Mouse (Mus musculus) neural tube, embryonic 11.5 days (tissue): Measurements from ENCODE around the gene Cbx1. TPM values are rescaled to one million over a fixed set of nuclear protein-coding genes. Genes with fewer than 3 reads are reported as not detected.

Experiments used
- ATAC-seq: fragments of 200-750 bp; cut with Nextera tagmentation; 2 replicates; pipeline ENCODE4 v1.8.0; 2017; ENCODE audit warnings: moderate number of reproducible peaks, mild to moderate bottlenecking, moderate TSS enrichment, moderate library complexity; ENCODE audit not compliant: insufficient read depth, low FRiP score, low TSS enrichment
- DNase-seq: peaks from one replicate; pipeline ENCODE4 v3.0.0-alpha.2; 2015; ENCODE audit warnings: low spot score
- H3K27ac ChIP-seq: fragments of 300-500 bp; sonication (generic); 2 replicates; pipeline ENCODE4 v1.5.1; 2014; ENCODE audit warnings: low read depth, mild to moderate bottlenecking, low read length
- H3K27me3 ChIP-seq: fragments of 300-500 bp; sonication (generic); 2 replicates; pipeline ENCODE4 v1.6.1; 2014; ENCODE audit warnings: mild to moderate bottlenecking, low read length, mixed read lengths; ENCODE audit not compliant: control insufficient read depth, insufficient read depth
- H3K36me3 ChIP-seq: fragments of 300-500 bp; sonication (generic); 2 replicates; pipeline ENCODE4 v1.6.1; 2014; ENCODE audit warnings: mild to moderate bottlenecking, low read length, moderate library complexity, mixed read lengths; ENCODE audit not compliant: control insufficient read depth, insufficient read depth
- H3K4me1 ChIP-seq: fragments of 300-500 bp; sonication (generic); 2 replicates; pipeline ENCODE4 v1.6.1; 2014; ENCODE audit warnings: low read length, mixed read lengths; ENCODE audit not compliant: control insufficient read depth, insufficient read depth
- H3K4me2 ChIP-seq: fragments of 300-500 bp; sonication (generic); 2 replicates; pipeline ENCODE4 v1.6.1; 2014; ENCODE audit warnings: low read depth, mild to moderate bottlenecking, moderate library complexity
- H3K4me3 ChIP-seq: fragments of 300-500 bp; sonication (generic); 2 replicates; pipeline ENCODE4 v1.5.1; 2014; ENCODE audit warnings: low read depth, low read length
- H3K9ac ChIP-seq: fragments of 300-500 bp; sonication (generic); 2 replicates; pipeline ENCODE4 v1.6.1; 2014; ENCODE audit warnings: mild to moderate bottlenecking, low read length
- H3K9me3 ChIP-seq: fragments of 300-500 bp; sonication (generic); 2 replicates; pipeline ENCODE4 v1.6.1; 2016; ENCODE audit warnings: low read length; ENCODE audit not compliant: control insufficient read depth
- WGBS: fragments of 180-500 bp; shearing (Covaris S2); extraction: QIAGEN DNeasy Blood & Tissue Kit; methylation state at CpG from one replicate; pipeline ENCODE4 v1.1.7; 2014; 5-methylcytosine and 5-hydroxymethylcytosine counted together
- polyA plus RNA-seq: library from polyadenylated mRNA; unstranded; fragments of >200 nt; fragmentation: Nextera tagmentation; extraction: Ambion mirVana; gene quantifications from 2 replicates; pipeline ENCODE4 v1.2.1, GENCODE M21; 2014

The Cbx1 gene
- polyA plus RNA-seq, 1 experiment from 2014 or later: 133 TPM

GRCm38 (mm10) chr11:96768240-96768639 lies 20.7 kb upstream of the Cbx1 start:
- Histone ChIP-seq H3K27me3 (no peaks in the 10 kb centered on the region), H3K36me3 (peaks cover 19% of the 10 kb centered on the region), H3K4me1 (peaks cover 20% of the 10 kb centered on the region), H3K4me2 (no peak overlapping the region), H3K9ac (no peak overlapping the region), H3K4me3 (no peak overlapping the region), H3K27ac (peak overlapping the region; percentile 35), H3K9me3 (no peaks in the 10 kb centered on the region)
- DNase-seq (no peak), ATAC-seq (no peak)
- WGBS: 67% methylated on average over 9 of the region's 9 CpGs

- no peak overlapping the region for H3K27ac ChIP-seq
- no peak overlapping the region for H3K4me2 ChIP-seq
- no peak for DNase-seq
- no peak for ATAC-seq
- no peaks in the 10 kb centered on the region for H3K27me3 ChIP-seq
- no peak overlapping the region for H3K9ac ChIP-seq
- peaks cover 13% of the 10 kb centered on the region for H3K4me1 ChIP-seq
- no peak overlapping the region for H3K4me3 ChIP-seq
- 97% methylated on average over 9 of the region's 9 CpGs for WGBS
- no peaks in the 10 kb centered on the region for H3K9me3 ChIP-seq
- H3K36me3 ChIP-seq: peaks cover 20% of the 10 kb centered on the region
These were observed 17.5 kb upstream of the Cbx1 start for GRCm38 (mm10) chr11:96771274-96771975.

- ATAC-seq: no peak
- H3K9me3 ChIP-seq: no peaks in the 10 kb centered on the region
- no peak overlapping the region for H3K4me3 ChIP-seq
- H3K9ac ChIP-seq: no peak overlapping the region
- H3K27ac ChIP-seq: no peak overlapping the region
- WGBS: 93% methylated on average over 9 of the region's 9 CpGs
- peaks cover 10% of the 10 kb centered on the region for H3K4me1 ChIP-seq
- H3K4me2 ChIP-seq: no peak overlapping the region
- H3K27me3 ChIP-seq: no peaks in the 10 kb centered on the region
- H3K36me3 ChIP-seq: peaks cover 20% of the 10 kb centered on the region
- no peak for DNase-seq
These were observed 16.5 kb upstream of the Cbx1 start for GRCm38 (mm10) chr11:96772413-96772812.

- Histone ChIP-seq H3K9me3 (no peaks in the 10 kb centered on the region), H3K4me3 (no peak overlapping the region), H3K27ac (no peak overlapping the region), H3K4me1 (peaks cover 7% of the 10 kb centered on the region), H3K27me3 (no peaks in the 10 kb centered on the region), H3K4me2 (no peak overlapping the region), H3K36me3 (peaks cover 13% of the 10 kb centered on the region), H3K9ac (no peak overlapping the region)
- 88% methylated on average over 3 of the region's 3 CpGs for WGBS
- ATAC-seq: no peak
- no peak for DNase-seq
These were observed 14.4 kb upstream of the Cbx1 start for GRCm38 (mm10) chr11:96774536-96774935.

DNA sequence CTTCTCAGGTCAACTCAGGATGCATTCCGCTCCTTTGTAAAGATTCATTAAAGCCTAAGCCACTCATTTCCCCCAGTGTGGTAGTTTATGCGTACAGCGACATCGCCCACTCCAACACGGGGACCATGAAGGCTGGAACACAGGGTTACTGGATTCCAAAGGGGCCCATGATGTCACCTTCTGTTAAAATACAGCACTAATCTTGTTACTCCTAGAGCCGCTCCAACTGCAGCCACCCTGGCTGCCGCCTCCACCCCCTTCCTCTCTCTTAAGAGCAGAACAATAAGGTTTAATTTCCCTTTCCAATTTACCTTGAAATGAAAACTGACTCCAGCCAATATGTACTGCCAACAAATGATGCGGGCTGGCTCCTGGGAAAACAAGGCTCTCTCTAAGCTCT lies 13.9 kb upstream of the Cbx1 start:
- DNase-seq (no peak), ATAC-seq (no peak)
- no peaks in the 10 kb centered on the region for H3K27me3 ChIP-seq
- H3K4me2 ChIP-seq: no peak overlapping the region
- no peak overlapping the region for H3K4me3 ChIP-seq
- H3K27ac ChIP-seq: no peak overlapping the region
- H3K9me3 ChIP-seq: no peaks in the 10 kb centered on the region
- H3K9ac ChIP-seq: no peak overlapping the region
- WGBS: 82% methylated on average over 8 of the region's 8 CpGs
- H3K4me1 ChIP-seq: peaks cover 7% of the 10 kb centered on the region
- H3K36me3 ChIP-seq: peaks cover 13% of the 10 kb centered on the region

- Histone ChIP-seq H3K36me3 (peaks cover 11% of the 10 kb centered on the region), H3K4me1 (peaks cover 7% of the 10 kb centered on the region), H3K27ac (no peak overlapping the region), H3K9ac (no peak overlapping the region), H3K9me3 (no peaks in the 10 kb centered on the region), H3K27me3 (no peaks in the 10 kb centered on the region), H3K4me2 (no peak overlapping the region), H3K4me3 (no peak overlapping the region)
- 71% methylated on average over 7 of the region's 7 CpGs for WGBS
- DNase-seq (no peak), ATAC-seq (no peak)
These were observed 13.3 kb upstream of the Cbx1 start for GRCm38 (mm10) chr11:96775665-96776064.

DNA sequence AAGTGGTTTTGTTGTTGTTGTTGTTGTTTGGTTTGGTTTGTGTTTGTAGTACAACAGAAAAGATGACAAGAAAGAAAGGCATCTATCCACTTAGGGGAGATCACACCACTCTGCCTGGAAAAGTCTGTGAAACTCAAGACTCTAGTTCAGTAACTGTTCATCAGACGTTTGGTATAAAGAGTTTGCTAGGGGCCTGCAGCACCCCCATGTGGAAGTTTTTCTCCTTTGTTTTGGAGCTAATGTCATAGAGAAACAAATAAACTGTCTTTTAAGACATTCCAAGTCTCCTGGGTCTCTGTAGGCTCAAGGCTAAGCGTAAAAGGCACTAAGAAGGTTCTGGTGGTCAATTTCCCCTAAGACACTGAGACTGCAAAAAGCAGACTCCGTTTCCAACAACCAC lies 12.9 kb upstream of the Cbx1 start:
- Histone ChIP-seq H3K4me2 (peak overlapping the region; percentile 75; the same call in 1 of the 2 replicates), H3K9me3 (no peaks in the 10 kb centered on the region), H3K4me3 (peak overlapping the region; percentile 54), H3K4me1 (peaks cover 7% of the 10 kb centered on the region), H3K27me3 (no peaks in the 10 kb centered on the region), H3K27ac (no peak overlapping the region), H3K9ac (no peak overlapping the region), H3K36me3 (peaks cover 9% of the 10 kb centered on the region; the same call in 1 of the 2 replicates)
- ATAC-seq (no peak), DNase-seq (no peak)
- WGBS: 38% methylated on average over 3 of the region's 3 CpGs

- H3K27ac ChIP-seq: peak within 1 kb of the TSS; percentile 45; the same call in 1 of the 2 replicates
- ATAC-seq: peak; percentile 97
These were observed 11.7 kb upstream of the Cbx1 start, which contains the start of gene Snx11 for GRCm38 (mm10) chr11:96776968-96777962. TSS of gene Snx11 (minus strand) at chr11:96777559.

More at GRCm38 (mm10) chr11:96776968-96777962, 11.7 kb upstream of the Cbx1 start, which contains the start of gene Snx11:
- WGBS: 1% methylated on average over 59 of the region's 59 CpGs
- Histone ChIP-seq H3K4me1 (peaks cover 7% of the 10 kb centered on the region), H3K9me3 (no peaks in the 10 kb centered on the region), H3K4me3 (peak within 1 kb of the TSS; percentile 54), H3K27me3 (no peaks in the 10 kb centered on the region), H3K36me3 (peaks cover 6% of the 10 kb centered on the region; the same call in 1 of the 2 replicates), H3K4me2 (peak within 1 kb of the TSS; percentile 75), H3K9ac (peak within 1 kb of the TSS; percentile 46)
- peak; percentile 98 for DNase-seq
